Mouse (Mus musculus) layer of hippocampus, postnatal 10 days (tissue): ENCODE data around the gene Zfp58. TPM values are rescaled to one million over a fixed set of nuclear protein-coding genes. Genes with fewer than 3 reads are reported as not detected.
"Not testable (repeated sequence)": the region's sequence is repeated elsewhere in the genome, so short reads cannot be mapped to it uniquely, and the experiment has no call there.

Source experiments
- DNase-seq, 2 experiments: peaks; one replicate each; pipeline ENCODE4 v3.0.0; 2021; ENCODE audit warnings: low spot score in 2 of 2
- long read RNA-seq: library from polyadenylated mRNA; stranded (forward); transcript quantifications from one replicate; pipeline ENCODE4 v2.0.0, GENCODE M21; 2023
- total RNA-seq, 2 experiments: library from RNA; stranded (reverse); gene quantifications; 2 replicates each; pipeline ENCODE4 v1.2.3; 2021

Gene Zfp58
- total RNA-seq = 1 to 10 TPM; 5.8 to 8.0 TPM
- long read RNA-seq, partial matches to known transcripts = 1 of 5 reads
- long read RNA-seq, other reads (novel, unspliced or antisense) = 0 of 5 reads

- peak; percentile 79 to 81 for DNase-seq
These were observed at the start of gene Zfp58 for GRCm38 (mm10) chr13:67500084-67500719. TSS of gene Zfp58 (minus strand) at chr13:67500555.

- no peak for DNase-seq
These were observed 45.6 kb upstream of the Zfp58 start for GRCm38 (mm10) chr13:67545941-67546340.

GRCm38 (mm10) chr13:67527049-67527730, 26.8 kb upstream of the Zfp58 start:
- DNase-seq = no peak

GRCm38 (mm10) chr13:67525753-67526410, 25.5 kb upstream of the Zfp58 start, which contains the start of the genes Gm26965 and Zfp87:
TSS of gene Gm26965 (minus strand) at chr13:67526151.
TSS of gene Zfp87 (minus strand) at chr13:67526177.
- DNase-seq = peak; percentile 89 to 90

GRCm38 (mm10) chr13:67500908-67501307, 553 bp upstream of the Zfp58 start:
- no peak for DNase-seq

GRCm38 (mm10) chr13:67495631-67496030, 4.7 kb downstream of the Zfp58 start:
- DNase-seq = no peak

GRCm38 (mm10) chr13:67484424-67484811, 15.9 kb downstream of the Zfp58 start:
- DNase-seq = no peak

- peak; percentile 83 for DNase-seq
These were observed 16.5 kb downstream of the Zfp58 start, which contains the start of gene Zfp874b for GRCm38 (mm10) chr13:67483625-67484423. TSS of gene Zfp874b (minus strand) at chr13:67484258.

GRCm38 (mm10) chr13:67481528-67481927, 18.8 kb downstream of the Zfp58 start:
- DNase-seq = no peak

- no peak for DNase-seq
These were observed 31.1 kb downstream of the Zfp58 start for GRCm38 (mm10) chr13:67469274-67469673.

GRCm38 (mm10) chr13:67463506-67464185, 36.7 kb downstream of the Zfp58 start:
- not testable (repeated sequence) for DNase-seq

GRCm38 (mm10) chr13:67452021-67452309, 48.4 kb downstream of the Zfp58 start:
- DNase-seq = peak; percentile 4 to 11

GRCm38 (mm10) chr13:67451172-67452020, 49.0 kb downstream of the Zfp58 start, which contains the start of gene Zfp874a:
TSS of gene Zfp874a (minus strand) at chr13:67451624.
- DNase-seq = peak; percentile 81 to 85

Other genes with a start within 250 kb of the Zfp58 start
- gene Zfp458, start 222.1 kb downstream of the Zfp58 start, total RNA-seq = 10 to 100 TPM; 18.3 to 21.5 TPM
- 1 to 10 TPM; 5.3 TPM for gene Zfp457, start 194.1 kb downstream of the Zfp58 start, total RNA-seq
- 1 to 10 TPM; 2.6 to 3.2 TPM for gene Zfp595, start 168.0 kb downstream of the Zfp58 start, total RNA-seq
- 1 to 10 TPM; 1.1 to 1.2 TPM for gene Gm28044, start 140.0 kb downstream of the Zfp58 start, total RNA-seq
- gene Zfp953, start 139.9 kb downstream of the Zfp58 start, total RNA-seq = under 1 TPM; 0.66 to 0.91 TPM
- gene Gm28041, start 124.8 kb downstream of the Zfp58 start, total RNA-seq = not detected
- under 1 TPM; 0.75 to 0.78 TPM for gene Zfp456, start 124.7 kb downstream of the Zfp58 start, total RNA-seq
- 1 to 10 TPM; 2.4 to 3.2 TPM for gene Zfp429, start 100.7 kb downstream of the Zfp58 start, total RNA-seq
- 1 to 10 TPM; 2.0 to 2.3 TPM for gene Zfp459, start 79.1 kb downstream of the Zfp58 start, total RNA-seq
- 10 to 100 TPM; 10.8 to 11.2 TPM for gene Zfp874a, start 48.9 kb downstream of the Zfp58 start, total RNA-seq
- gene Zfp874b, start 16.3 kb downstream of the Zfp58 start, total RNA-seq = 10 to 100 TPM; 13.7 to 15.7 TPM
- under 1 TPM in 1 of 2 experiments, not detected in 1; 0.87 TPM for gene Gm26965, start 25.6 kb upstream of the Zfp58 start, total RNA-seq
- gene Zfp87, start 25.6 kb upstream of the Zfp58 start, total RNA-seq = 10 to 100 TPM; 21.8 to 24.5 TPM
- gene Zfp748, start 53.3 kb upstream of the Zfp58 start, total RNA-seq = 1 to 10 TPM; 7.4 to 9.7 TPM
- gene Zfp729b, start 109.2 kb upstream of the Zfp58 start, total RNA-seq = 1 to 10 TPM; 8.6 to 9.0 TPM
- 1 to 10 TPM in 1 of 2 experiments, not detected in 1; 1.4 TPM for gene Gm49345, start 137.2 kb upstream of the Zfp58 start, total RNA-seq
- 1 to 10 TPM; 8.0 to 9.0 TPM for gene Zfp729a, start 137.2 kb upstream of the Zfp58 start, total RNA-seq
- 10 to 100 TPM; 21.4 to 22.8 TPM for gene Zfp738, start 186.5 kb upstream of the Zfp58 start, total RNA-seq
- gene Zfp65, start 228.6 kb upstream of the Zfp58 start, total RNA-seq = 10 to 100 TPM; 14.8 to 16.1 TPM